Mouse (Mus musculus): Measurements from ENCODE around the gene Fau. TPM values are rescaled to one million over a fixed set of nuclear protein-coding genes. Genes with fewer than 3 reads are reported as not detected.

The Fau gene
- total RNA-seq, 2 experiments from 2014 or later, result 593 to 625 TPM

DNA sequence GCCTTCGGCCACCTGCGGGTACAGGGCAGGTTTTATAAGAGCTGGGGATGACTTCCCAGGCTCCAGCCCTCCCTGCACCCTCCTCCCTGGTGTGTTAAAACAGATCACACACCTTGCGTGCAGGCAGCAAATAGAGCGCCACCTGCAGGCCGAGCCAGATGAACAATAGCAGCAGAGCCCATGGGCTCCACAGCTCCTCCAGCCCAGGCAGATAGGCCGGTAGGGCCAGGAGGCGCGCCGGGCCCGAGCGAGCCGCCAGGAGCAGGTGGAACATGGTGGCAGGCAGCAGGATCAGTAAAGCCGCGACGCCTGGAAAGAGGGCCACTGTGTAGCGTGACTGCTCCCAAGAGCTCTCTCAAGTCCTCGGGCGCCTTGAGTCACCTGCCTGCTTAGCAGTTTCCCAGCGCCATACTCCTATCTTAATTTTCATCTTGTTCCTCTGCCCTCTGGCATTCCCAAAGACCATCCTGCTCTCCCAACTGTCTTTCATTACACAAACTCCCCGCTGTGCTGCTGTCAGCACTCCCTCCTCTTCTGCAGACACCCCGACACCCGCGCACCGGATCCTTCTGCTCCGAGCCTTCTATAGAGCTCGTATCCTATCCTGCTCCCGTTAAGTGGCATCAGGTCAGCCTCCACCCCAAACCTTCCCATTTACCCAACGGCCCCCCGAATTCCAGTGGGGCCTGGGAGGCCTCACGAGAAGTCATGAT, 9.5 kb downstream of the Fau start:
- DNase-seq (ENCODE audit: low spot score in 2 of 2), result peak; percentile 83 to 87
- intact Hi-C loops (cut with DNase I), result loop anchor here (5.0 kb wide), 1 partner anchor 50 kb away; the partner anchor contains the start of gene Sac3d1

GRCm38 (mm10) chr19:6067724-6068415, 10.2 kb downstream of the Fau start, which contains the start of gene Tm7sf2:
TSS of gene Tm7sf2 (minus strand) at chr19:6068373.
- DNase-seq (ENCODE audit: low spot score in 2 of 2), result peak; percentile 82 to 91
- intact Hi-C loops (cut with DNase I), result loop anchor here (5.0 kb wide), 1 partner anchor 49 kb away; the partner anchor contains the start of gene Sac3d1

DNA sequence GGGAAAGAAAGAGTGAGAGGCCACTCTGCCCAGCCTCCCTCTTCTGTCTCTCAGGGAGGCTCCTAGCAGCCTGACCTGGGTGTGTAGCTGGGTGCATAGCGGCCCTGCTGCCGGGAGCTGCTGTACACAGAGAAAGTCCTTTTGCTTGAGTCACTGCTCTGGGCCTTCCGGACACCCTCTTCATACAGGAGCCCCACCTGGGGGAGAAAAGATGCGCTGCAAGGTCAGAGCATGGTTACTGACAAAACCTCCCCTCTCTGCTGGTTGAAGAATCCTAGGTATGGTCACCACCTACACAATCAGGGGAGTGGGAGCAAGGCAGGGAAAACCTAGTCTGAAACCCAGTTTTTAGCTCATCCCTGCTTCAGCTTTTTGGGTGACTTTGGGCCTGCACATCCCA, 11.3 kb downstream of the Fau start:
- intact Hi-C loops (cut with DNase I), result loop anchor here (5.0 kb wide), 1 partner anchor 48 kb away; the partner anchor contains the start of gene Sac3d1
- no peak for DNase-seq (ENCODE audit: low spot score in 2 of 2)

- intact Hi-C loops (cut with DNase I), result loop anchor here (5.0 kb wide), 1 partner anchor 47 kb away; the partner anchor contains the start of gene Sac3d1
- DNase-seq (ENCODE audit: low spot score in 2 of 2), result no peak
Measured at GRCm38 (mm10) chr19:6069851-6070250, 12.2 kb downstream of the Fau start.

GRCm38 (mm10) chr19:6070571-6071250, 13.1 kb downstream of the Fau start:
- no peak for DNase-seq (ENCODE audit: low spot score in 2 of 2)
- intact Hi-C loops (cut with DNase I), result no loop called here

- intact Hi-C loops (cut with DNase I), result no loop called here
- no peak for DNase-seq (ENCODE audit: low spot score in 2 of 2)
Measured at GRCm38 (mm10) chr19:6071261-6071660, 13.6 kb downstream of the Fau start.

DNA sequence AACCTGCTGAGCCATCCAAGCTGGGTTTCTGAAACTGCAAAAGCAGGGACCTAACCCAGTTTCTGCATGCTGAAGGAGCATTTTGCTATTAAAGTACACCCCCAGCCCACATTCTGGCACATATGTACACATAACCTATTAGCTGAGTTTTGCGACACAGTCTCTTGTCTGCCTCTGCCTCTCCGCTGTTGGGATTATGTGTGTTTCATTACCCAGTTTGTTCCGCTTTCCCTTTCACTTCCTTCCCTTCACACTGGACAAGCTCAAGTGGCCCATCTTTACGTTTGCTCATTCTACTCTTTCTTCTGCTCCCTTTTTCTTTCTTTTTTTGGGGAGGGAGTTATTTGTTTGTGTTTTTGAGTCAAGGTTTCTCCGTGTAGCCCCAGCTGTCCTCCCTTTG, 16.2 kb downstream of the Fau start:
- no peak for DNase-seq (ENCODE audit: low spot score in 2 of 2)
- intact Hi-C loops (cut with DNase I), result no loop called here

DNA sequence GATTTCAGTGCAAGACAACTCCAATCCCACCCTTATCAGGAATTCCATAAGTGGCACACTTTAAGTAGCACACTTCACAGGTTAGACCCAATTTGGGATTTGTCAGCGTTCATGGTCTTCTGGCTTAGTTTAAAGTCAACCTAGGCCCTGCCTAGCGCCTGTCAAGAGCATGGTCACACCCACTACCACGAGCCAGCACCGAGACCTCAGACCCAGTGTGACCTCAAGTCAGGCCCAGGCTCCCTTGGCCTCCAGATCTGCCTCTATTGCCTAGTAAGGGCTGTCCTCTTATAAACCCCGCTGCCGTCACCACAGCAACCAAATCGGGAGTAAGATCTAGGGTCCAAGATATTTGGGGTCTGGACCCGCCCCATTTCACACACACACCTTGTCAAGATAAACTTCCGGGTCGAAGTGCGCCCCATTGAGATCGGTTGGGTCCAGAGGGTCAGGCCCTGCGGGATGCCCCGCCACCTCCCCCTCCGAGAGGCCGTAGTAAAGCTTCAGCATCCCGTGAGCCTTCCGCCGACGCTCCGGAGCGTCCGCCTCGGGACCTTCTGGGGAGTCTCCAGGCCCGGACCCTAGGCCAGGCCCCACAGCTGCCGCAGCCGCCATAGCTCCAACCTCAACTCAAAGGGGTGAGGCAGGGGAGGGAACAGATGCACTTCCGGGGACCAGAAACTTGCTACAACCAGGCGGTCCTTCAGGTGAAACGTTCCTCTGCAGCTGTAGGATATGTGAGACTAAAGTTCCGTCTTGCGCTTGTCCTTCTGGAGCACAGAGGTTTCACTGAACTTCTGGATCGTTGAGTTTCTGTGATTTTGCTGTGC, 19.1 kb downstream of the Fau start, which contains the start of gene Vps51:
TSS of gene Vps51 (minus strand) at position 668 of the 830 bp plus-strand sequence.
- intact Hi-C loops (cut with DNase I), result no loop called here
- peak; percentile 87 to 94 for DNase-seq (ENCODE audit: low spot score in 2 of 2)

- DNase-seq (ENCODE audit: low spot score in 2 of 2), result no peak
- intact Hi-C loops (cut with DNase I), result no loop called here
Measured at GRCm38 (mm10) chr19:6079983-6080480, 22.4 kb downstream of the Fau start, which contains the start of gene Tmem262. TSS of gene Tmem262 (plus strand) at chr19:6080033.

- intact Hi-C loops (cut with DNase I), result no loop called here
- no peak for DNase-seq (ENCODE audit: low spot score in 2 of 2)
Measured at GRCm38 (mm10) chr19:6082156-6082555, 24.5 kb downstream of the Fau start, which contains the start of gene Gm28374. TSS of gene Gm28374 (minus strand) at chr19:6082256.

GRCm38 (mm10) chr19:6084478-6085248, 27.0 kb downstream of the Fau start, which contains the start of the genes Zfpl1 and Cdca5:
TSS of gene Zfpl1 (minus strand) at chr19:6084956.
TSS of gene Cdca5 (plus strand) at chr19:6084983.
- DNase-seq (ENCODE audit: low spot score in 2 of 2), result peak; percentile 97 to 98
- intact Hi-C loops (cut with DNase I), result loop anchor here (1.0 to 2.0 kb wide), 2 partner anchors 28 to 34 kb away; partner anchors contain the start of genes Fau, Mrpl49 and Sac3d1

DNA sequence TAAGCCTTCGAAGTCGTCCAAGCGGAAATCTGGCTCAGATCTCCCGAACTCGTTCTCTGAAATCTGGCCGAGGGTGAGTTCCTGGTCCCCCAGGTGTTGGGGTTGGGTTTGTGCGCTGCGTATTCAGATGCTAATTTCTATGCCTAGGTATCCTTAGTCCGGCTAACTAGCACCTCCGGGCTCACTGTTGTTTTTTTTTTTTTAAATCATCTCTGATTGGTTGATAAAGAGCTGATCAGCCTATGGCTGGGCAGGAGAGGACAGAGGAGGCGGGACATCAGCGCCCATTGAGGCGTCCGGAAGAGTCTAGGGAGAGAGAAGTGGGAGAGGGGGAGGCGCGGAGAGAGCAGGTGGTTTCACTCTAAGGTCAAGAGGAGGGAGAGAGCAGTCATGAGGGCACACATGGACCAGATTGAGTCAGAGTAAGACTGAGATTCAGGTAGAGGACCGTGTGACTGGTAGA, 27.8 kb downstream of the Fau start:
- DNase-seq (ENCODE audit: low spot score in 2 of 2), result no peak
- intact Hi-C loops (cut with DNase I), result loop anchor here (1.0 to 2.0 kb wide), 2 partner anchors 29 to 33 kb away; partner anchors contain the start of genes Fau, Mrpl49 and Sac3d1

GRCm38 (mm10) chr19:6088841-6089240, 31.2 kb downstream of the Fau start:
- intact Hi-C loops (cut with DNase I), result no loop called here

GRCm38 (mm10) chr19:6094119-6094518, 36.5 kb downstream of the Fau start, which contains the start of gene AC131692.1:
TSS of gene AC131692.1 (plus strand) at chr19:6094419.
- DNase-seq (ENCODE audit: low spot score in 2 of 2), result no peak

More at GRCm38 (mm10) chr19:6088841-6089240, 31.2 kb downstream of the Fau start:
- no peak for DNase-seq (ENCODE audit: low spot score in 2 of 2)

DNA sequence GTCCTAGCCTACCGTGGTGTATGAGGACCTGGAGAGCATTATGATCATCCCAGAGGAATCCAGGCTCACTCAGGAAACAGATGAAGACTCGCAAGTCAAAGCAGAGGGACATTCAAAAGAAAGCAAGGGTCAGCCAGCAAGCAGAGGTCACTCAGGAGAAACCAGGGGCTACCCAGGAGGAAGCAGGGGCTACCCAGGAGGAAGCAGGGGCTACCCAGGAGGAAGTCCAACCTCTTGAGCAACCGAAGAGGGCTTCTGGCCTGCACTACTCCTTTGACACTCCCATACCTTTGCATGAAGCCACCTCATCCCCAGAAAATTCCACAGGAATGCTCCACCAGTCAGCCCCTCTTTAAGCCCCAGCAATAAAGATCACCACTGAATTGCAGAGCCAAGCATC, 40.2 kb downstream of the Fau start:
- intact Hi-C loops (cut with DNase I), result no loop called here
- no peak for DNase-seq (ENCODE audit: low spot score in 2 of 2)

More at GRCm38 (mm10) chr19:6094119-6094518, 36.5 kb downstream of the Fau start, which contains the start of gene AC131692.1:
- intact Hi-C loops (cut with DNase I), result no loop called here

- DNase-seq (ENCODE audit: low spot score in 2 of 2), result no peak
- intact Hi-C loops (cut with DNase I), result no loop called here
Measured at GRCm38 (mm10) chr19:6101186-6101585, 43.5 kb downstream of the Fau start.

DNA sequence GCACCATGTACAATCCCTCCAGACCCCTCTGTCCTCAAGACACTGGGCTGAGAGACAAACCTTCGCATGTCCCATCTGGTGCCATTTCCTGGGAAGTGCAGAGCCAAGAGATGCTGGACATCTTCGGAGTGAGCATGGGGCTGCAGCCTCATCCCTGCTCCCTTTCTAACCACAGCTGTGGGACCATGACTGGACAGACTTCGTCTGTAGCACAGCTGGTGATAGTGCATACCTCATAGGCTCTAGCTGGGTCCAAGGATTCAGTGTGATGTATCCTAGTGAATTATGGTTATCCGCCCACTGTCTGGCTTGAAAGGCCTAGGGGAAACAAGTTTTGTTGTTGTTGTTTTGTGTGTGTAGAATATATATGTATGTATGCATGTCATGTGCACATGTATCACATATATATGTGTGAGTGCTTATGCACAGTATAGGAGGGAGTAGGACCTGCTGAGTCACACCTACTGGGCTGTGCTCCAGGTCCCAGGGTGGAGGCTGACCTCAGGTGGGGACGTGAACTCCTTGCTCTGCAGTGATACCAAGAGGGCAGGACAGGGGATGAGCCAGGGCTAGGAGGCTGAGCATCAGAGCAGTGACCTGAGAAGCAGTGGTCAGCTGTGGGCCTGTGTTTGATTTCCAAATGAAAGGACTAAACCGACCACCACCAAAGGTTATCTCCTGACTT, 44.7 kb downstream of the Fau start:
- intact Hi-C loops (cut with DNase I), result no loop called here

More for the DNA sequence above, 44.7 kb downstream of the Fau start:
- no peak for DNase-seq (ENCODE audit: low spot score in 2 of 2)

Data from left cerebral cortex, postnatal 25 days (tissue).